Mouse (Mus musculus) forebrain, embryonic 12.5 days (tissue): Measurements from ENCODE around the gene Tnfrsf14. TPM values are rescaled to one million over a fixed set of nuclear protein-coding genes. Genes with fewer than 3 reads are reported as not detected.

Source experiments
- ATAC-seq: fragments of 200-750 bp; cut with Nextera tagmentation; 2 replicates; pipeline ENCODE4 v1.8.0; 2017; ENCODE audit warnings: moderate TSS enrichment; ENCODE audit not compliant: low FRiP score
- H3K27ac ChIP-seq: fragments of 300-500 bp; sonication (generic); 2 replicates; pipeline ENCODE4 v1.5.1; 2016; ENCODE audit warnings: mild to moderate bottlenecking
- H3K27me3 ChIP-seq: fragments of 300-500 bp; sonication (generic); 2 replicates; pipeline ENCODE4 v1.6.1; 2016; ENCODE audit warnings: mild to moderate bottlenecking
- H3K36me3 ChIP-seq: fragments of 300-500 bp; sonication (generic); replicated peaks from 2 replicates; pipeline ENCODE4 v1.6.1; 2016; ENCODE audit warnings: mild to moderate bottlenecking
- H3K4me1 ChIP-seq: fragments of 300-500 bp; sonication (generic); 2 replicates; pipeline ENCODE4 v1.6.1; 2016
- H3K4me2 ChIP-seq: fragments of 300-500 bp; sonication (generic); 2 replicates; pipeline ENCODE4 v1.6.1; 2016; ENCODE audit warnings: mild to moderate bottlenecking, moderate library complexity
- H3K4me3 ChIP-seq: fragments of 300-500 bp; sonication (generic); replicated peaks from 2 replicates; pipeline ENCODE4 v1.5.1; 2016; ENCODE audit warnings: mild to moderate bottlenecking
- H3K9ac ChIP-seq: fragments of 300-500 bp; sonication (generic); 2 replicates; pipeline ENCODE4 v1.6.1; 2016; ENCODE audit warnings: mild to moderate bottlenecking
- H3K9me3 ChIP-seq: fragments of 300-500 bp; sonication (generic); 2 replicates; pipeline ENCODE4 v1.6.1; 2016
- WGBS: fragments of 180-500 bp; shearing (Covaris S2); methylation state at CpG from one replicate; pipeline ENCODE4 v1.1.7; 2016; 5-methylcytosine and 5-hydroxymethylcytosine counted together
- polyA plus RNA-seq: library from polyadenylated mRNA; unstranded; fragments of >200 nt; fragmentation: Nextera tagmentation; extraction: Ambion mirVana; gene quantifications from 2 replicates; pipeline ENCODE4 v1.2.1, GENCODE M21; 2016

Tnfrsf14 gene
- polyA plus RNA-seq, 1 experiment from 2014 or later = 1.2 TPM

DNA sequence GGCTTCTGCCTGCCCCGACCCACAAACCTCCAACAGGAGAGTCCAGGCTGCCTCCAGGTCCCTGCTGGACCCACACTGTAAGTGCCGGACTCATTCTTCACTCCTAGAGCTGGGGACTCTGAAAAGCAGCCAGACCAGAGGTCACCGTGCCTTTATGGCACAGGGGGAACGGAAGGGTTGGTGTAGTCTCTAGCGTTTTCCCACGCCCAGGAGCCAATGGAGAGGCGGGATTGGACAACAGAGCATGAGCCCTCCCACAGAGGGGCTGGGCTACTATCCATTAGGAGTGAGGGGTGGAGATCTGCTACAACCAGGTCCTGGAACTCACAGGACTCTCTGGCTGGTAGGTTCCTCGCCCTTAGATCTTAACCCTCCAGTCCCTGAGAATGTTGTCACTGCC lies 18.0 kb upstream of the Tnfrsf14 start:
- peak overlapping the region; percentile 79 for H3K27ac ChIP-seq
- ATAC-seq = peak; percentile 80
- no peaks in the 10 kb centered on the region for H3K9me3 ChIP-seq
- peak overlapping the region; percentile 38 for H3K4me3 ChIP-seq
- no peaks in the 10 kb centered on the region for H3K36me3 ChIP-seq
- peak overlapping the region; percentile 63 for H3K4me2 ChIP-seq
- peaks cover 64% of the 10 kb centered on the region for H3K4me1 ChIP-seq
- peaks cover 5% of the 10 kb centered on the region; the same call in 1 of the 2 replicates for H3K27me3 ChIP-seq
- H3K9ac ChIP-seq = peak overlapping the region; percentile 17; the same call in 1 of the 2 replicates
- 3% methylated on average over 8 of the region's 8 CpGs for WGBS

DNA sequence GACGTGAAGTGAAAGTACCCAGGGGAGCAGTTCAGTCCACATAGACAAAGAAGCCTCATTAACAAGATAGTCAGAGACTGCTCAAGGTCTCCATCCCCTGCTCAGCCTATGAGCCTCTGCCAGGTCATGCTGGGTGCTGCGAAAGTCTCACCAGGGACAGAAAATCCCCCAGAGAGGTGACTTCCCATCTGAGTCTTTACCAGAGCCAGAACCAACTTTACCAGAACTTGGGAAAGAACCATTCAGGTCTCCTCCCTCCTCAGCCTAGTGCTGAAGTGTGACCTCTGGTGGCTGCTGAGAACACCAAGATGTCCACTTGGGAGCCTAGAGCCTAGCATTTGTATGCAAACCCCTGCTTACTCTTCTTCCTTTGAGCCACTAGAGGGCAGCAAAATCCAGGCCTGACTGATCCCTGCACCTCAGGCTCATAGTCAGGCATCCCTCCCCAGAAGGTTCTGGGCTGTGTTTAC lies 15.8 kb upstream of the Tnfrsf14 start:
- no peak overlapping the region for H3K4me2 ChIP-seq
- ATAC-seq = peak; percentile 53

DNA sequence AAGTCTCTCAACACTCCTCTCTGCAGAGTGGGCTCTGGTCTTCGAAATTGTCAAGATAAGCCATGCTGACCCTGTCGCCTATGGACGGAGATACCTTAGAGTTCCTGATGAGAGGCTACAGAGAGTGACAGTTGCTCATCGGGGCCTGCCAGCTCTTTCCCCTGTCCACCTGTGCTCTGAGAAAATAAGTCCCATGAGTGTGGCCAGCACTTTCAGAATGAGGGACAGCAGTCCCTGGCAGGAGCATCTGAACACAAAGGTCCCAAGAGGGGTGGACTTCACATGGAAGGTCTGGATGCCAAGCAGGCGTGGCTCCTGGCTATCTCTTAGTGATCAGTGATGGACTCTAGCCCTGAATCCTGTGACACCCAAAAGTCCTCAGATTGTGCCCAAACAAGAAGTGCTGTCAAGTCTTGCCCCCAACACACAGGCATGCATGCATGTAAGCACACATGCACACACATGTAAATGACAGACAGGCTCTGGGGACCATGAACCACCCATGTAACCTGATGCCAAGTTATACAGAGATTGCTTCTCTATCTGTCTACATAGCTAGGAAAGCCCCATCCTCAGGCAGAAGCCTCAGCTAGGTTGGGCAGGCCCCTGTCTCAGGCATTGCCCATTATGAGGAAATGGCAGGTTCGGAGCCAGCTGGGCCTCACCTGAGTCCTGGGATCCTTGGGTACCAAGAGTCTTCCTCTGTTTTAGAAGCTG lies 15.1 kb upstream of the Tnfrsf14 start:
- Histone ChIP-seq H3K27me3 (peaks cover 5% of the 10 kb centered on the region; the same call in 1 of the 2 replicates), H3K27ac (no peak overlapping the region), H3K4me3 (no peak overlapping the region), H3K9me3 (no peaks in the 10 kb centered on the region), H3K4me1 (peaks cover 39% of the 10 kb centered on the region), H3K36me3 (no peaks in the 10 kb centered on the region), H3K4me2 (no peak overlapping the region), H3K9ac (no peak overlapping the region)
- 85% methylated on average over 6 of the region's 6 CpGs for WGBS
- ATAC-seq = no peak

More for the DNA sequence above, 15.8 kb upstream of the Tnfrsf14 start:
- no peak overlapping the region for H3K9ac ChIP-seq
- H3K4me1 ChIP-seq = peaks cover 45% of the 10 kb centered on the region
- peaks cover 5% of the 10 kb centered on the region; the same call in 1 of the 2 replicates for H3K27me3 ChIP-seq
- no peaks in the 10 kb centered on the region for H3K9me3 ChIP-seq
- H3K4me3 ChIP-seq = no peak overlapping the region
- H3K36me3 ChIP-seq = no peaks in the 10 kb centered on the region
- WGBS = 22% methylated on average over 2 of the region's 2 CpGs
- H3K27ac ChIP-seq = no peak overlapping the region

DNA sequence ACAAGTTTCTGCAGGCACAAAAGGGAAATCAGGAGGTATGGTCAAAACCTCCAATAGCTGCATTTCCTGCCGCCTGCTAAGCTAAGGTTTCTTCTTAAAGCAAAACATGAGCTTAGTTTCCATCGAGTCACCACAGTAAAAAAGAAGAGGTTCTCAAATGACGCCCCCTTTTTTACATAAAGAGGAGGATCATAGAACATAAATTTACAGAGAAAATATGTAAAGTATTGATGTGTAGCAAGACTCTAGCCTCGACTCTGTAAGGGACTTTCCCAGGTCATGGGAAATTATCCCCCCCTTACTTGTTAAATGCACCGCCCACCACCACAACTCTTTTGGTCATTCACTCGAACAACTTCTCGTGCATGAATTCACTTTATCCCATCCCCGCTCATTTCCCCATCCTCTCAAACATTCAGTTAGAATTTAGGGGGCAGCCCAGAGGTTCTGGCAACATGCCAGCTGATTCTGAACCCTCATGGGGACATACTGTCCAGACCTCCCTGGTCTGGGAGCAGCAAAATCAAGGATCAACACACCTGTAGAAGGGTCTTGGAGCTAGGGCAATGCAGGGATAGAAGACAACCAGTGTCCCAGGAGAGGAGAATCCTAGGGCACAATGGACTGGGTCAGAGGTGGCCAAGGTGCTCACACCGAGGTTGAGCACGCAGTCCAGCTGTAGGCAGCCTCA lies 14.4 kb upstream of the Tnfrsf14 start:
- Histone ChIP-seq H3K4me1 (peaks cover 33% of the 10 kb centered on the region), H3K4me3 (no peak overlapping the region), H3K27me3 (peaks cover 5% of the 10 kb centered on the region; the same call in 1 of the 2 replicates), H3K36me3 (no peaks in the 10 kb centered on the region), H3K4me2 (no peak overlapping the region), H3K27ac (no peak overlapping the region), H3K9ac (no peak overlapping the region), H3K9me3 (no peaks in the 10 kb centered on the region)
- WGBS = 87% methylated on average over 10 of the region's 10 CpGs
- no peak for ATAC-seq

DNA sequence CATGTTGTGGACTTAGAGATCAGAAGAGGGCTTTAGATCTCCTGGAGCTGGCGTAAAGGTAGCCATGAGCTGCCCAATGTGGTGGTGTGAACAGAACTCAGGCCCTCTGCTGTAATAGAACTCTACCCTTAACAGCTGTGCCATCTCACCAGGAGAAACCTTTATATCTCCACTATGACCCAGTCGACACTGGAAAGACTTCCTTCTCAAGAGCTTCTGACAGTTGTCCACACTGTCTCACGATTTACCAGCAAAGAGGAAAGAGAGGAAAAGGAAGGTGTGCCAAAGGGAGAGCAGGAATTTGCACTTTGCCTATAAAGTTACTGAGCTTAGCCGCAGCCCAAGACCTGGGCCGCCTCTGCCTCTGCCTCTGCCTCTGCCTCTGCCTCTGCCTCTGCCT lies 13.5 kb upstream of the Tnfrsf14 start:
- Histone ChIP-seq H3K36me3 (no peaks in the 10 kb centered on the region), H3K4me2 (no peak overlapping the region)
- 97% methylated on average over 5 of the region's 5 CpGs for WGBS

DNA sequence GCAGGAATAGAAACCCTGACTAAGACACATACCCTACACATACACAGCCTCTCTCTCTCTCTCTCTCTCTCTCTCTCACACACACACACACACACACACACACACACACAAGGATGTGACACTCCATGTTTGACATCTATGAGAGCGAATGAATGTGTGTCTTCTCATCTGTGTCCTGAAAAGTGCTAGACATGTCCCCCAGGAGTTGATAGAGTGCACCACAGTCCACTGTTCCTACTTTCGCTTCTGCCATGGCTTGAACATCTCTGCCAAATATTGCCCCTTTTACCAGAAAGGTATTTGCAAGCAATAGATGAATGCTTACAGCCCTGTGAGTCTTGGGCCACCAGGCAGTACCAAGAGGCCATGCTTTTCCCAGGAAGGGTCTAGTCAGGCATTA lies 11.8 kb upstream of the Tnfrsf14 start:
- no peaks in the 10 kb centered on the region for H3K9me3 ChIP-seq
- H3K36me3 ChIP-seq = no peaks in the 10 kb centered on the region
- 81% methylated on average over 2 of the region's 2 CpGs for WGBS
- H3K27ac ChIP-seq = no peak overlapping the region
- no peak for ATAC-seq
- no peak overlapping the region for H3K9ac ChIP-seq
- H3K4me1 ChIP-seq = peaks cover 19% of the 10 kb centered on the region
- H3K4me2 ChIP-seq = no peak overlapping the region
- H3K27me3 ChIP-seq = peaks cover 5% of the 10 kb centered on the region; the same call in 1 of the 2 replicates
- H3K4me3 ChIP-seq = no peak overlapping the region

More for the DNA sequence above, 13.5 kb upstream of the Tnfrsf14 start:
- ATAC-seq = no peak
- H3K4me3 ChIP-seq = no peak overlapping the region
- no peak overlapping the region for H3K9ac ChIP-seq
- H3K27me3 ChIP-seq = peaks cover 5% of the 10 kb centered on the region; the same call in 1 of the 2 replicates
- H3K4me1 ChIP-seq = peaks cover 26% of the 10 kb centered on the region
- H3K9me3 ChIP-seq = no peaks in the 10 kb centered on the region
- H3K27ac ChIP-seq = no peak overlapping the region

DNA sequence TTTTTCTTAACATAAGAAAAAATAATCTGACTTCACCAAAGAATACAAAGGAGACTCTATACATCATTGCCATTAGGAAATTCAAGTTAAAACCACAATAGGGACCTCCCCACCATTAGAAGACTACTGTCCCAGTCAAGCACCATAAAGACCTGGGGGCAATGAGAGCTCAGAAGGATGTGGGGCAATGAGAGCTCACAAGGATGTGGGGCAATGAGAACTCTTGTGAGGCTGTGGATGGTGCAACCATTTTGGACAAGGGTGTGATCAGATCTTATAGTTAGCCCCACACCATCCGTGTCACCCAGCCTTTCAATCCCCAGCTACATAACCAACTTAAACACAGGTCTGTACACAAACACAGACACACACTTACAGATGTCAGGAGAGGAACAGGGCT lies 9.4 kb upstream of the Tnfrsf14 start:
- 0 out of 2 replicates have a peak, but pooled peaks cover 8% of the 10 kb centered on the region for H3K27me3 ChIP-seq
- no peak overlapping the region for H3K4me3 ChIP-seq
- 80% methylated on average over 1 of the region's 1 CpGs for WGBS
- H3K4me2 ChIP-seq = no peak overlapping the region
- no peak for ATAC-seq
- peaks cover 10% of the 10 kb centered on the region; the same call in 1 of the 2 replicates for H3K4me1 ChIP-seq
- H3K27ac ChIP-seq = no peak overlapping the region
- no peak overlapping the region for H3K9ac ChIP-seq
- no peaks in the 10 kb centered on the region for H3K9me3 ChIP-seq
- H3K36me3 ChIP-seq = no peaks in the 10 kb centered on the region

DNA sequence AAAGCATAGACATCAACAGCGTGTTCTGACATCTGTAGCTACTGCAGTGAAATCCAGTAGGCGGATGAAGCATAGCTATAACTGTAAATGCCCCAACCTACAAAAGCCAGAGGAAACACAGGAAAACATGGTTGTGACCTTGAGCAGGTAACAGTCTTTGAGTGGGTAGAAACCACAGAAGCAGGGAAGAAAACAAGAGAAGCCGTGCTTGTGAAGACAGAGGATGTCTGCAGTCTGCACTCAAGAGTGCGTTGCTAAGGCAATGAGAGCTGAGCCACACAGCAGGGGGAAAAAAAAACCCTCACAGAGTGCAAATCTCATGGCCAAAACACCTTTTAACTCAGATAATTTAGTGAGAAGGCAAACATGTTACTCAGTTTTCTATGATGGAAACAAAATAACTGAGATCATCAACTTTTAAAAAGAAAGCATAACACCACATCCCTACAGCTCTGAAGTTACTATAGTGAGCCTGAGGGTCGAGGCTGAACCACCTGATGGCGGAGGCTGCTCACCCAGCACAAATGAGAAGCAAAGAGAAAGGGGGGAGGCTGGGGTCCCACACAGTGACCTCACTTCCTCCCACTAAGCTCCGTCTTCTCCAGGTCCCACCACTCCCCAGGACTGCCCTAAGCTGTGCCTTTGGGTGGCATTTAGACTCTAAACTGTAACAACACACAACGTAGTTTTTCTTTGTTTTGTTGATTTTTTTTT lies 8.3 kb upstream of the Tnfrsf14 start:
- Histone ChIP-seq H3K9me3 (no peaks in the 10 kb centered on the region), H3K4me3 (no peak overlapping the region), H3K27ac (no peak overlapping the region), H3K4me1 (peaks cover 10% of the 10 kb centered on the region; the same call in 1 of the 2 replicates), H3K4me2 (no peak overlapping the region), H3K27me3 (0 out of 2 replicates have a peak, but pooled peaks cover 8% of the 10 kb centered on the region), H3K9ac (no peak overlapping the region), H3K36me3 (no peaks in the 10 kb centered on the region)
- 51% methylated on average over 8 of the region's 8 CpGs for WGBS
- ATAC-seq = no peak

DNA sequence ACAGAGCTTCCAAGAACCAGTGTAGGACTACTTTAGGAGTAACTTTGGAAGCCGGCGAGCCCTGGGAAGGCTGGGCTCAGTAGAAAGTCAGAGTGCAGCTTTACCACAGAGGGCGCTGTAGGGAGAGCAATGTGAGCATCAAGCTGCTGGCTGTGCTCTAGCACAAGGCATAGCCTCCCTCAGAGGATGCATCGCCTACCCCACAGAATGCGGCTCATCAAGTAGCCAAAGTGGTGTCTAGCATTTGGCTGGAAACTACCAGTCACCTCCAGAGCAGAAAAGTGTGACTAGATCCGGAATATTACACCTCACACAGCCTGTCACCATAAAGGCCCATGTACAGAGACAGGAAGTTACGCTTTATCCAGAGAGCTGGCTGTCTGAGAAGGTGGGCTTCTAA lies 7.4 kb upstream of the Tnfrsf14 start:
- Histone ChIP-seq H3K9ac (no peak overlapping the region), H3K27me3 (0 out of 2 replicates have a peak, but pooled peaks cover 8% of the 10 kb centered on the region), H3K9me3 (no peaks in the 10 kb centered on the region), H3K4me2 (no peak overlapping the region), H3K4me3 (no peak overlapping the region), H3K36me3 (no peaks in the 10 kb centered on the region), H3K27ac (no peak overlapping the region), H3K4me1 (peaks cover 10% of the 10 kb centered on the region; the same call in 1 of the 2 replicates)
- no peak for ATAC-seq
- 78% methylated on average over 7 of the region's 7 CpGs for WGBS

DNA sequence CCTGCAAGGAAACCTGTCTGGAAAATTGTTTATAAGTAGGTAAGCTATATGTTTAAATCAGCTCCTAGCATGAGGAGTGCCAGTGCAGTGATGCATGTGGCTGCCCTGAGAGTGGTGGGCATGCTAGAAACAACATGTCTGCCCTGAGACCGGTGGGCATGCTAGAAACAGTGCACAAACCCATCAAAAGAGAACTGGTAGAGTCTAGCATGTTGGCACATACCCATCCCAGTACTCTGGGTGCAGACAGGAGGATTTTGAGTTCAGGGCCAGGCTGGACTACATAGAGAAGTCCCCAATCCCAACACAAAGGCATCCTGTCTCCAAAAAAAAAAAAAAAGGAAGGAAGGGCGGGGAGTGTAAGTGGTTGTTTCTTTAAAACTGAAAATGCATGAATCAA lies 6.4 kb upstream of the Tnfrsf14 start:
- no peak overlapping the region for H3K4me3 ChIP-seq
- H3K27me3 ChIP-seq = 0 out of 2 replicates have a peak, but pooled peaks cover 3% of the 10 kb centered on the region
- peaks cover 10% of the 10 kb centered on the region; the same call in 1 of the 2 replicates for H3K4me1 ChIP-seq
- H3K36me3 ChIP-seq = no peaks in the 10 kb centered on the region
- H3K9me3 ChIP-seq = no peaks in the 10 kb centered on the region
- no peak overlapping the region for H3K27ac ChIP-seq
- WGBS = 100% methylated on average over 2 of the region's 2 CpGs
- H3K4me2 ChIP-seq = no peak overlapping the region
- ATAC-seq = no peak
- no peak overlapping the region for H3K9ac ChIP-seq

DNA sequence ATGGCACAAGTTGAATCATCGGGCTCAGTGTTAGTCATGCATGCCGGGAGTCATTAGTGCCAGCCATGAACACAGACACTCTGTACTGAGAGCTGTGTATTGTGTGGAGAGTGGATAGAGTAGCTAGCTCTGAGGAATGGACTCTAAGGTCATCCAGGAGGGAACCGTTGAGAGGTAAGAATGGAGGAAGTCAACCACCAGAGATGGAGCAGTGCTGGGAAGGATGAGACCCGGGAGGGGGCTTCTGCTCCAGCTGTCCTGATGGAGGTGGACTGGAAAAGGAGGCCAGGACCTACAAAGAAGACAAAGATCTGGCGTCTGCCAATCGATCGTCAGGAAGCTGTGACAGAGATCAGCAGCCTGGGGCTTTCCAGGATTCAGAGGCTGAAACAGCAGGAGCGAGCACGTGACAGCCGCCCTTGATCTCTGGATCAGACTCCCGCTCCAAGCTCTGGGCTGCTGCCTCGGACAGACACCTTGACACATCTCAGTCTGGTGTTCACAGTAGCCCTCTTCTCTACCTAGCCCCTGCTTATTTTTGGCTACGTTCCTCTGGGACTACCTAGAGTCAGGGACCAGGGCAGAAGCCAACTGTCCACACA lies 5.0 kb upstream of the Tnfrsf14 start:
- H3K9me3 ChIP-seq = no peaks in the 10 kb centered on the region
- peaks cover 13% of the 10 kb centered on the region for H3K4me1 ChIP-seq
- 0 out of 2 replicates have a peak, but pooled peaks cover 3% of the 10 kb centered on the region for H3K27me3 ChIP-seq
- H3K27ac ChIP-seq = no peak overlapping the region
- no peak overlapping the region for H3K4me3 ChIP-seq
- 64% methylated on average over 13 of the region's 13 CpGs for WGBS
- H3K9ac ChIP-seq = no peak overlapping the region
- no peaks in the 10 kb centered on the region for H3K36me3 ChIP-seq
- ATAC-seq = no peak
- no peak overlapping the region for H3K4me2 ChIP-seq
